Mouse (Mus musculus): Measurements from ENCODE around the gene Golph3l. TPM values are rescaled to one million over a fixed set of nuclear protein-coding genes. Genes with fewer than 3 reads are reported as not detected.

Gene Golph3l
- polyA plus RNA-seq, 1 experiment from 2014 or later = 27.9 TPM

DNA sequence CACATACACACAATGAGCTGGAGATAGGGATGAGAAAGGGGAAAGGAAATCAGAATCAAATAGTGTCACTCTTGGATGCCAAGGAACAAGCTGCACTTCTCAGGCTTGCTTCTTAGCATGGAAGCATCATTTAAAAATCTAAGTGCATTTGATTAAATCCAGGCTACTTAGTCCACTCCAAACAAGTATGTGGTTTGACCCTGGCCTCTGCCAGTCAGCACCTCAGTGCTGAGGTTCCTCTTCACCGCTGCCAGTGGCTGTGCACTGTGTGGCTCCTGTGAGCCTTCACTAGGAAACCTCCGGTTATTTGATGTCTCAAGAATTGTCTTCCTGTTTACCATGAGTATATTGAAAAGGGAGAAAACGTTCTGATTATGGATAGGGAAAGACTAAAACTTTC lies 42.1 kb downstream of the Golph3l start:
- Histone ChIP-seq H3K36me3 (ENCODE audit: control insufficient read depth, insufficient read depth, low read length) (peaks cover 91% of the 10 kb centered on the region), H3K4me2 (ENCODE audit: low read depth, low read length) (no peak overlapping the region), H3K4me1 (ENCODE audit: control insufficient read depth, insufficient read depth, low read length) (peaks cover 5% of the 10 kb centered on the region), H3K27ac (replicated peaks; ENCODE audit: low read depth, low read length) (no peak overlapping the region), H3K9ac (ENCODE audit: low read depth, low read length) (no peak overlapping the region), H3K4me3 (ENCODE audit: low read depth, low read length) (no peak overlapping the region), H3K27me3 (replicated peaks; ENCODE audit: control insufficient read depth, insufficient read depth, low read length) (no peaks in the 10 kb centered on the region), H3K9me3 (ENCODE audit: control insufficient read depth, low read length) (no peaks in the 10 kb centered on the region)
- WGBS = 79% methylated on average over 3 of the region's 3 CpGs
- ATAC-seq (ENCODE audit: low read depth) = no peak
- no peak for DNase-seq (ENCODE audit: low spot score)

- Histone ChIP-seq H3K36me3 (ENCODE audit: control insufficient read depth, insufficient read depth, low read length) (peaks cover 96% of the 10 kb centered on the region), H3K4me3 (ENCODE audit: low read depth, low read length) (no peak overlapping the region), H3K4me1 (ENCODE audit: control insufficient read depth, insufficient read depth, low read length) (peaks cover under 1% of the 10 kb centered on the region; the same call in 1 of the 2 replicates), H3K9me3 (ENCODE audit: control insufficient read depth, low read length) (no peaks in the 10 kb centered on the region), H3K9ac (ENCODE audit: low read depth, low read length) (no peak overlapping the region), H3K4me2 (ENCODE audit: low read depth, low read length) (no peak overlapping the region), H3K27me3 (replicated peaks; ENCODE audit: control insufficient read depth, insufficient read depth, low read length) (no peaks in the 10 kb centered on the region), H3K27ac (replicated peaks; ENCODE audit: low read depth, low read length) (no peak overlapping the region)
- ATAC-seq (ENCODE audit: low read depth) (no peak), DNase-seq (ENCODE audit: low spot score) (no peak)
- 78% methylated on average over 6 of the region's 6 CpGs for WGBS
Measured at GRCm38 (mm10) chr3:95631304-95631703, 42.6 kb downstream of the Golph3l start.

GRCm38 (mm10) chr3:95632648-95633588 lies 44.2 kb downstream of the Golph3l start:
- no peak overlapping the region for H3K9ac ChIP-seq (ENCODE audit: low read depth, low read length)
- 75% methylated on average over 12 of the region's 12 CpGs for WGBS
- H3K27ac ChIP-seq (replicated peaks; ENCODE audit: low read depth, low read length) = no peak overlapping the region
- DNase-seq (ENCODE audit: low spot score) = peak; percentile 40
- H3K4me2 ChIP-seq (ENCODE audit: low read depth, low read length) = no peak overlapping the region
- H3K27me3 ChIP-seq (replicated peaks; ENCODE audit: control insufficient read depth, insufficient read depth, low read length) = no peaks in the 10 kb centered on the region
- H3K36me3 ChIP-seq (ENCODE audit: control insufficient read depth, insufficient read depth, low read length) = peaks cover 93% of the 10 kb centered on the region
- no peaks in the 10 kb centered on the region for H3K9me3 ChIP-seq (ENCODE audit: control insufficient read depth, low read length)
- no peaks in the 10 kb centered on the region for H3K4me1 ChIP-seq (ENCODE audit: control insufficient read depth, insufficient read depth, low read length)
- no peak for ATAC-seq (ENCODE audit: low read depth)
- H3K4me3 ChIP-seq (ENCODE audit: low read depth, low read length) = no peak overlapping the region

- Histone ChIP-seq H3K27me3 (replicated peaks; ENCODE audit: control insufficient read depth, insufficient read depth, low read length) (no peaks in the 10 kb centered on the region), H3K4me1 (ENCODE audit: control insufficient read depth, insufficient read depth, low read length) (no peaks in the 10 kb centered on the region), H3K9me3 (ENCODE audit: control insufficient read depth, low read length) (no peaks in the 10 kb centered on the region), H3K4me2 (ENCODE audit: low read depth, low read length) (no peak overlapping the region), H3K9ac (ENCODE audit: low read depth, low read length) (no peak overlapping the region), H3K4me3 (ENCODE audit: low read depth, low read length) (no peak overlapping the region), H3K36me3 (ENCODE audit: control insufficient read depth, insufficient read depth, low read length) (peaks cover 79% of the 10 kb centered on the region), H3K27ac (replicated peaks; ENCODE audit: low read depth, low read length) (no peak overlapping the region)
- ATAC-seq (ENCODE audit: low read depth) = no peak
- no peak for DNase-seq (ENCODE audit: low spot score)
- 75% methylated on average over 4 of the region's 4 CpGs for WGBS
Measured at GRCm38 (mm10) chr3:95635636-95636035, 46.9 kb downstream of the Golph3l start.

DNA sequence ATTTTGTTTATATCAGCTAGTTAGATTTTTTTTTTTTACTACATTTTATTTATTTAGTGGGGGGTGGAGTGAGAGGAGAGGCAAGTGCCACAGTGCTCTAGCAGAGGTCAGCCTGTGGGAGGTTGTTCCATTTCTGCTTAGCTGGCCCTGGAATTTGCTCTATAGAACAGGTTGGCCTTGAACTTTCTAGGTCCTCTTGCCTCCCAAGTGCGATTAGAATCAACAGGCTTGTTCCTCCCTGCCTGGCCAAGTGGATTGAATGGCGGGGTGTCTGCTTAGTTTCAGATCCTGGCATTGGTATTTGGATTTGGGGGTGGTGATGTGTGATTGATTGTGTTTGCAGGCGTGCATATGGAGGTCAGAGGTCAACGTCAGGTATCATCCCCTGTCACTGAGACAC lies 47.3 kb downstream of the Golph3l start:
- peaks cover 75% of the 10 kb centered on the region for H3K36me3 ChIP-seq (ENCODE audit: control insufficient read depth, insufficient read depth, low read length)
- H3K9ac ChIP-seq (ENCODE audit: low read depth, low read length) = no peak overlapping the region
- H3K4me2 ChIP-seq (ENCODE audit: low read depth, low read length) = no peak overlapping the region
- no peak overlapping the region for H3K27ac ChIP-seq (replicated peaks; ENCODE audit: low read depth, low read length)
- DNase-seq (ENCODE audit: low spot score) (no peak), ATAC-seq (ENCODE audit: low read depth) (no peak)
- H3K27me3 ChIP-seq (replicated peaks; ENCODE audit: control insufficient read depth, insufficient read depth, low read length) = no peaks in the 10 kb centered on the region
- WGBS = 88% methylated on average over 4 of the region's 4 CpGs
- H3K9me3 ChIP-seq (ENCODE audit: control insufficient read depth, low read length) = no peaks in the 10 kb centered on the region
- H3K4me1 ChIP-seq (ENCODE audit: control insufficient read depth, insufficient read depth, low read length) = no peaks in the 10 kb centered on the region
- H3K4me3 ChIP-seq (ENCODE audit: low read depth, low read length) = no peak overlapping the region

DNA sequence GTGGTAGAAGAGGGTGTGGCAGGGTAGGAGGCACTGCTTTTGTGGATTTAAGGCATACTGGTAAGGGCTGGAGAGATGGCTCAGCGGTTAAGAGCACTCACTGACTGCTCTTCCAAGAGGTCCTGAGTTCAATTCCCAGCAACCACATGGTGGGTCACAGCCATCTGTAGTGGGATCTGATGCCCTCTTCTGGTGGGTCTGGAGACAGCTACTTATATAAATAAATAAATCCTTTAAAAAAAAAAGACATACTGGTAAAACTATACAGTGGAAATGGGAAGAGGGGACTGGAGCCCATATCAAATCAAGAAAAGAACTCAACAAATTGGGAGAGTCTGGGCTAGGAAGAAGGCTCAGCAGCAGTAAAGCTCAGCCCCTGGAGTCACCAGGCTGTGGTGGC lies 51.0 kb downstream of the Golph3l start:
- H3K4me3 ChIP-seq (ENCODE audit: low read depth, low read length) = no peak overlapping the region
- WGBS = 89% methylated on average over 1 of the region's 1 CpGs
- no peak overlapping the region for H3K4me2 ChIP-seq (ENCODE audit: low read depth, low read length)
- no peaks in the 10 kb centered on the region for H3K27me3 ChIP-seq (replicated peaks; ENCODE audit: control insufficient read depth, insufficient read depth, low read length)
- no peak overlapping the region for H3K27ac ChIP-seq (replicated peaks; ENCODE audit: low read depth, low read length)
- H3K9me3 ChIP-seq (ENCODE audit: control insufficient read depth, low read length) = no peaks in the 10 kb centered on the region
- H3K9ac ChIP-seq (ENCODE audit: low read depth, low read length) = no peak overlapping the region
- no peak for DNase-seq (ENCODE audit: low spot score)
- H3K36me3 ChIP-seq (ENCODE audit: control insufficient read depth, insufficient read depth, low read length) = peaks cover 47% of the 10 kb centered on the region
- ATAC-seq (ENCODE audit: low read depth) = no peak
- H3K4me1 ChIP-seq (ENCODE audit: control insufficient read depth, insufficient read depth, low read length) = no peaks in the 10 kb centered on the region

DNA sequence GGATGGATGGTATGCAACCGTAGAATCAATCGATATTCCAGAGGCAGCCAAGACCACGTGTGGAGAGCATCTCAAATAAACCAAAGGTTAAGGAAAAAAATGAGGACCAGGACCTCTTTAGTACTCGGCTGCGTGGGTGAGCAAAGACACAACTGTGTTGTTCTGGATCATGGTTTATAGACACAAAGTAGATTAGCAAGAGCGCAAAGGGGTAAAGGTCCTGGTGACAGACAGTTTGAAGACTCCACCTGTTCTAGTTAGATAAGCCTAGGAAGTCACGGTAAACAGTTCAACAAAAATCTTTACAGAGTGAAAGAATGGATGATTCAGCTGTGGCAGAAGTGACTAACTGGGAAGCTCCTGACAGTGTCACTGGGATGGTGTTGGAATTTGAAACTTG lies 54.4 kb downstream of the Golph3l start:
- Histone ChIP-seq H3K9me3 (ENCODE audit: control insufficient read depth, low read length) (no peaks in the 10 kb centered on the region), H3K4me3 (ENCODE audit: low read depth, low read length) (no peak overlapping the region), H3K27ac (replicated peaks; ENCODE audit: low read depth, low read length) (no peak overlapping the region), H3K4me2 (ENCODE audit: low read depth, low read length) (no peak overlapping the region), H3K27me3 (replicated peaks; ENCODE audit: control insufficient read depth, insufficient read depth, low read length) (no peaks in the 10 kb centered on the region), H3K4me1 (ENCODE audit: control insufficient read depth, insufficient read depth, low read length) (no peaks in the 10 kb centered on the region), H3K36me3 (ENCODE audit: control insufficient read depth, insufficient read depth, low read length) (peaks cover 18% of the 10 kb centered on the region; the same call in 1 of the 2 replicates), H3K9ac (ENCODE audit: low read depth, low read length) (no peak overlapping the region)
- 85% methylated on average over 7 of the region's 7 CpGs for WGBS
- DNase-seq (ENCODE audit: low spot score) (no peak), ATAC-seq (ENCODE audit: low read depth) (no peak)

DNA sequence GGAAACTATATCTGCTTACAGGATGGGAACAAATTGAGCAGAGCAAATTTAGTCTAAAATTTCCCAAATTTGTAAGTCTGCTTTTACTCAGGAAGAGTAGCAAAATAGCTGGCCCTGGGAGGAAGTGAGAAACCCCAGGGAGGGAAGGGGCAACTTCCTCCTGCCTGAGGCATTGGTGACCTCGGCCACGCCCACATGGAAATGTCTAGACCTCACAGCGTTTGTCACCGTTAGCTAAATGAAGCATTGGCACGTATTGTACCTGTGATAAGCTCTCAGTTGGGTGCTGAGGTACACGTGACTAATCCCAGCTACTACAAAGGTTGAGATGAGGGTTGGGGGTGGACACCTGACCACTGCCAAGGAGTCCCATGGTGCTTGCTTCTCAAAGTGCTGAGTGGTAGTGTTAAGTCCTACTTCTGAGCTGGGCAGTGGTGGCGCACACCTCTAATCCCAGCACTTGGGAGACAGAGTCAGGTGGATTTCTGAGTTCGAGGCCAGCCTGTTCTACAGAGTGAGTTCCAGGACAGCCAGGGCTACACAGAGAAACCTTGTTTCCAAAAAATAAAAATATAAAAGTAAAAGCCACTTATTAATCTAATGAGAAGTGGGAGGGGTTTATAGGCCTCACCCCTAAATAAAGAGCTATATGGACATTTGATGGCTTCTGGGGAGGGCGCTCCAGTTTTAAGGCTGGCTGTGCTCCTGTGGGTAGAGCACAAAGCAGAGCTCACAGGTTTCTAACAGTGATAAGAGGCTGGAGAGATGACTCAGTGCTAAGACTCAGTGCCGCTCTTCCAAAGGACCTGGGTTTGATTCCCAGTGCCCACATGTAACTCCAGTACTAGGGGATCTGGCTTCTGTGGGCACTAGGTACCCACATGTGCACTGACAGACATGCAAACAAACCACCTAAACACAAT lies 56.8 kb downstream of the Golph3l start:
- no peak for ATAC-seq (ENCODE audit: low read depth)
- 55% methylated on average over 10 of the region's 10 CpGs for WGBS

More for the DNA sequence above, 56.8 kb downstream of the Golph3l start:
- Histone ChIP-seq H3K4me2 (ENCODE audit: low read depth, low read length) (no peak overlapping the region), H3K4me3 (ENCODE audit: low read depth, low read length) (no peak overlapping the region), H3K27ac (replicated peaks; ENCODE audit: low read depth, low read length) (no peak overlapping the region), H3K36me3 (ENCODE audit: control insufficient read depth, insufficient read depth, low read length) (0 out of 2 replicates have a peak, but pooled peaks cover 6% of the 10 kb centered on the region), H3K9me3 (ENCODE audit: control insufficient read depth, low read length) (no peaks in the 10 kb centered on the region), H3K27me3 (replicated peaks; ENCODE audit: control insufficient read depth, insufficient read depth, low read length) (no peaks in the 10 kb centered on the region), H3K9ac (ENCODE audit: low read depth, low read length) (no peak overlapping the region), H3K4me1 (ENCODE audit: control insufficient read depth, insufficient read depth, low read length) (0 out of 2 replicates have a peak, but pooled peaks cover under 1% of the 10 kb centered on the region)
- DNase-seq (ENCODE audit: low spot score) = no peak

All from embryonic facial prominence, embryonic 14.5 days (tissue).